Mouse (Mus musculus) hindbrain, postnatal 0 days (tissue): ENCODE measurements at regions not wholly inside any gene's neighbourhood (a gene's known extent, or its start where the extent isn't known, plus 50 kb on each side); places are given as distances from the start of the nearest gene placed in this dataset.

Experiments used
- ATAC-seq: fragments of 200-750 bp; cut with Nextera tagmentation; 2 replicates; pipeline ENCODE4 v1.8.0; 2017; ENCODE audit warnings: mild to moderate bottlenecking, moderate TSS enrichment, moderate library complexity
- DNase-seq: peaks from one replicate; pipeline ENCODE4 v3.0.0-alpha.2; 2015; ENCODE audit warnings: low spot score
- H3K27ac ChIP-seq: fragments of 300-500 bp; sonication (generic); 2 replicates; pipeline ENCODE4 v1.5.1; 2014; ENCODE audit warnings: mild to moderate bottlenecking
- H3K27me3 ChIP-seq: fragments of 300-500 bp; sonication (generic); 2 replicates; pipeline ENCODE4 v1.6.1; 2014; ENCODE audit warnings: low read length, mixed read lengths; ENCODE audit not compliant: insufficient read depth
- H3K36me3 ChIP-seq: fragments of 300-500 bp; sonication (generic); 2 replicates; pipeline ENCODE4 v1.6.1; 2014; ENCODE audit warnings: low read length, mixed read lengths; ENCODE audit not compliant: insufficient read depth
- H3K4me1 ChIP-seq: fragments of 300-500 bp; sonication (generic); 2 replicates; pipeline ENCODE4 v1.6.1; 2014; ENCODE audit warnings: antibody characterized with exemption, low read length, mixed read lengths; ENCODE audit not compliant: insufficient read depth
- H3K4me2 ChIP-seq: fragments of 300-500 bp; sonication (generic); 2 replicates; pipeline ENCODE4 v1.6.1; 2014; ENCODE audit warnings: low read depth, mild to moderate bottlenecking, low read length, moderate library complexity, mixed read lengths
- H3K4me3 ChIP-seq: fragments of 300-500 bp; sonication (generic); 2 replicates; pipeline ENCODE4 v1.5.1; 2014; ENCODE audit warnings: low read length
- H3K9ac ChIP-seq: fragments of 300-500 bp; sonication (generic); replicated peaks from 2 replicates; pipeline ENCODE4 v1.6.1; 2014; ENCODE audit warnings: mild to moderate bottlenecking, low read length, moderate library complexity, mixed read lengths
- H3K9me3 ChIP-seq: fragments of 300-500 bp; sonication (generic); 2 replicates; pipeline ENCODE4 v1.6.1; 2016; ENCODE audit warnings: low read length, mixed read lengths
- CTCF ChIP-seq: IDR thresholded peaks from 2 replicates; pipeline ENCODE4 v1.5.1; 2016; ENCODE audit warnings: antibody characterized with exemption, control low read depth, low read depth
- WGBS: fragments of 180-500 bp; shearing (Covaris S2); extraction: QIAGEN DNeasy Blood & Tissue Kit; methylation state at CpG from one replicate; pipeline ENCODE4 v1.1.7; 2014; 5-methylcytosine and 5-hydroxymethylcytosine counted together

GRCm38 (mm10) chr7:68606278-68606677 lies 142.8 kb downstream of the Arrdc4 start:
- H3K9me3 ChIP-seq = no peaks in the 10 kb centered on the region
- H3K4me2 ChIP-seq = no peak overlapping the region
- H3K27ac ChIP-seq = no peak overlapping the region
- WGBS = 85% methylated on average over 3 of the region's 3 CpGs
- H3K4me1 ChIP-seq = no peaks in the 10 kb centered on the region
- DNase-seq (no peak), ATAC-seq (no peak)
- H3K36me3 ChIP-seq = no peaks in the 10 kb centered on the region
- no peak overlapping the region for H3K9ac ChIP-seq
- no peak for TF ChIP-seq CTCF
- H3K27me3 ChIP-seq = no peaks in the 10 kb centered on the region
- no peak overlapping the region for H3K4me3 ChIP-seq

- DNase-seq = no peak
- WGBS = 66% methylated on average over 2 of the region's 2 CpGs
Observed at GRCm38 (mm10) chr7:68603711-68604110, 145.3 kb downstream of the Arrdc4 start.

GRCm38 (mm10) chr7:68602003-68602402 lies 147.0 kb downstream of the Arrdc4 start:
- no peak overlapping the region for H3K9ac ChIP-seq
- no peaks in the 10 kb centered on the region for H3K4me1 ChIP-seq
- H3K9me3 ChIP-seq = no peaks in the 10 kb centered on the region
- no peak overlapping the region for H3K4me2 ChIP-seq
- H3K36me3 ChIP-seq = no peaks in the 10 kb centered on the region
- no peaks in the 10 kb centered on the region for H3K27me3 ChIP-seq
- no peak overlapping the region for H3K4me3 ChIP-seq
- no peak for TF ChIP-seq CTCF
- H3K27ac ChIP-seq = no peak overlapping the region
- 72% methylated on average over 6 of the region's 6 CpGs for WGBS
- no peak for ATAC-seq
- DNase-seq = no peak

More at GRCm38 (mm10) chr7:68603711-68604110, 145.3 kb downstream of the Arrdc4 start:
- H3K27me3 ChIP-seq = no peaks in the 10 kb centered on the region
- H3K9me3 ChIP-seq = no peaks in the 10 kb centered on the region
- H3K27ac ChIP-seq = no peak overlapping the region
- H3K9ac ChIP-seq = no peak overlapping the region
- H3K36me3 ChIP-seq = no peaks in the 10 kb centered on the region
- no peak overlapping the region for H3K4me2 ChIP-seq
- H3K4me3 ChIP-seq = no peak overlapping the region
- ATAC-seq = no peak
- no peaks in the 10 kb centered on the region for H3K4me1 ChIP-seq
- TF ChIP-seq CTCF = no peak

- ATAC-seq (0 out of 2 replicates have a peak, but pooled peaks have one; percentile 7), DNase-seq (no peak)
- no peak for TF ChIP-seq CTCF
- no peaks in the 10 kb centered on the region for H3K27me3 ChIP-seq
- peak overlapping the region; percentile 19 for H3K4me2 ChIP-seq
- H3K27ac ChIP-seq = no peak overlapping the region
- H3K4me3 ChIP-seq = no peak overlapping the region
- no peaks in the 10 kb centered on the region for H3K36me3 ChIP-seq
- no peak overlapping the region for H3K9ac ChIP-seq
- no peaks in the 10 kb centered on the region for H3K9me3 ChIP-seq
- H3K4me1 ChIP-seq = no peaks in the 10 kb centered on the region
- WGBS = 62% methylated on average over 4 of the region's 4 CpGs
Observed at GRCm38 (mm10) chr7:68594017-68594386, 155.0 kb downstream of the Arrdc4 start.

- Histone ChIP-seq H3K27ac (no peak overlapping the region), H3K36me3 (no peaks in the 10 kb centered on the region), H3K4me3 (no peak overlapping the region), H3K4me2 (peak overlapping the region; percentile 19), H3K9me3 (no peaks in the 10 kb centered on the region), H3K9ac (no peak overlapping the region), H3K27me3 (no peaks in the 10 kb centered on the region), H3K4me1 (no peaks in the 10 kb centered on the region)
- ATAC-seq (peak; percentile 51; the same call in 1 of the 2 replicates), DNase-seq (peak; percentile 16)
- TF ChIP-seq CTCF = no peak
- 25% methylated on average over 15 of the region's 15 CpGs for WGBS
Observed at GRCm38 (mm10) chr7:68593344-68594016, 155.6 kb downstream of the Arrdc4 start.

GRCm38 (mm10) chr7:68582540-68583325 lies 166.3 kb downstream of the Arrdc4 start:
- no peak overlapping the region for H3K9ac ChIP-seq
- H3K27me3 ChIP-seq = peaks cover 5% of the 10 kb centered on the region; the same call in 1 of the 2 replicates
- H3K9me3 ChIP-seq = no peaks in the 10 kb centered on the region
- 76% methylated on average over 13 of the region's 13 CpGs for WGBS
- H3K4me1 ChIP-seq = no peaks in the 10 kb centered on the region
- no peak for DNase-seq
- no peaks in the 10 kb centered on the region for H3K36me3 ChIP-seq
- no peak for TF ChIP-seq CTCF
- no peak overlapping the region for H3K4me2 ChIP-seq
- H3K4me3 ChIP-seq = no peak overlapping the region
- no peak for ATAC-seq
- no peak overlapping the region for H3K27ac ChIP-seq

- Histone ChIP-seq H3K4me1 (no peaks in the 10 kb centered on the region), H3K9me3 (no peaks in the 10 kb centered on the region), H3K27ac (no peak overlapping the region), H3K36me3 (no peaks in the 10 kb centered on the region), H3K9ac (no peak overlapping the region), H3K27me3 (peaks cover 5% of the 10 kb centered on the region; the same call in 1 of the 2 replicates), H3K4me2 (no peak overlapping the region), H3K4me3 (no peak overlapping the region)
- ATAC-seq = no peak
- TF ChIP-seq CTCF = peak; percentile 79
- DNase-seq = peak; percentile 67
- 52% methylated on average over 4 of the region's 4 CpGs for WGBS
Observed at GRCm38 (mm10) chr7:68580650-68581049, 168.4 kb downstream of the Arrdc4 start.
